Mouse (Mus musculus) frontal cortex, adult (tissue): Measurements from ENCODE around the gene Gm9833.
A peak's percentile ranks its signal among the peaks of the same experiment; 100 is the strongest.

Experiments
- ATAC-seq: cut with Nextera tagmentation; 2 replicates; pipeline ENCODE4 v1.9.2; 2017; ENCODE audit warnings: mild to moderate bottlenecking, moderate library complexity, mixed read lengths; ENCODE audit not compliant: low TSS enrichment

Gene Gm9833

DNA sequence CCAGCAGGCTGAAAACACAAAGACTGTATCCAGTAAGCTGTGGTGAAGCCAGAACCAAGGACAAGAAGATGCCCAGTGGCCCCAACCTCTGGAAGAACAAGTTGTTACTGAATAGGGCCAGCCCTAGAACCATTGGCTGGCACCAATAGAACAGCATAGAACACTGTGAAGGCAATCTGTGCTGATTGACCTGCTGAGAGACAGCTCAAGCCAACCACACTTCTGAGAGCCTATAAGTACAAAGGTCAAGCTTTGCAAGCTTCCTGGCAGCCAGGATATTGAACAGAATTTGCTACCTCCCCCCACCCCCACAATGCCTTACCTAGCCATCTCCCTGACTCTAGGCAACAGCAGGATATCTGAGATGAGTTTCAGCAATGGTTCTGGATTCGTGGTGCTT lies 35.7 kb downstream of the Gm9833 start:
- ATAC-seq: no peak

DNA sequence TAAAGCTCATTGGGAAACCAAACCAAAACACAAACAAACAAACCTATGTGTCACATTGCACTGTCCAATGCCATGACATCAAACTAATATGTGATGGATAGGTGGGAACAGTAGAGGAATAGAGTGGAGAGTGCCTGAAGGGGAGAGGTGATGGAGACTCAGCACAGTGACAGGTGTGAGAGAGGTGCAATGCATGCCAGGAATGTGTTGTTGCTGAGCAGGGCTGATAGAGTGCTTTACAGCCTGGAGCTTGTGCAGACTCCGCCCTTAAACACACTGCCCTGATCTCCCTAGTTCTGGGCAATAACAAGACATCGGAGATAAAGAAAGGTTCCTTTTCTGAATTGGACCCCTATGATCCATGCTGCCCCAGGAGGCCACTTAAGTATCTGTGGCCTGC lies 36.2 kb downstream of the Gm9833 start:
- ATAC-seq: no peak

GRCm38 (mm10) chr3:10125301-10125700 lies 37.4 kb downstream of the Gm9833 start:
- no peak for ATAC-seq

GRCm38 (mm10) chr3:10126036-10126435 lies 38.1 kb downstream of the Gm9833 start:
- ATAC-seq: no peak

GRCm38 (mm10) chr3:10126502-10126901 lies 38.6 kb downstream of the Gm9833 start:
- ATAC-seq: no peak

GRCm38 (mm10) chr3:10126952-10127351 lies 39.0 kb downstream of the Gm9833 start:
- ATAC-seq: peak; percentile 90

GRCm38 (mm10) chr3:10127505-10127904 lies 39.6 kb downstream of the Gm9833 start:
- ATAC-seq: peak; percentile 45; the same call in 1 of the 2 replicates
